Mouse (Mus musculus) heart, postnatal 0 days (tissue): ENCODE data around the gene Rbms3. TPM values are rescaled to one million over a fixed set of nuclear protein-coding genes. Genes with fewer than 3 reads are reported as not detected.

Experiments
- ATAC-seq: fragments of 200-750 bp; cut with Nextera tagmentation; 2 replicates; pipeline ENCODE4 v1.8.0; 2017; ENCODE audit warnings: low read depth, moderate number of reproducible peaks, moderate library complexity; ENCODE audit not compliant: insufficient read depth
- DNase-seq: peaks from one replicate; pipeline ENCODE4 v3.0.0-alpha.2; 2016; ENCODE audit warnings: low spot score
- H3K27ac ChIP-seq: fragments of 300-500 bp; sonication (generic); 2 replicates; pipeline ENCODE4 v1.5.1; 2014; ENCODE audit warnings: low read depth, mild to moderate bottlenecking
- H3K27me3 ChIP-seq: fragments of 300-500 bp; sonication (generic); 2 replicates; pipeline ENCODE4 v1.6.1; 2014; ENCODE audit warnings: low read length, mixed read lengths; ENCODE audit not compliant: control insufficient read depth, insufficient read depth
- H3K36me3 ChIP-seq: fragments of 300-500 bp; sonication (generic); replicated peaks from 2 replicates; pipeline ENCODE4 v1.6.1; 2014; ENCODE audit warnings: low read length, mixed read lengths; ENCODE audit not compliant: control insufficient read depth, insufficient read depth
- H3K4me1 ChIP-seq: fragments of 300-500 bp; sonication (generic); 2 replicates; pipeline ENCODE4 v1.6.1; 2014; ENCODE audit warnings: antibody characterized with exemption; ENCODE audit not compliant: control insufficient read depth, insufficient read depth
- H3K4me2 ChIP-seq: fragments of 300-500 bp; sonication (generic); 2 replicates; pipeline ENCODE4 v1.6.1; 2014; ENCODE audit warnings: low read depth, mild to moderate bottlenecking, low read length, moderate library complexity
- H3K4me3 ChIP-seq: fragments of 300-500 bp; sonication (generic); 2 replicates; pipeline ENCODE4 v1.5.1; 2014; ENCODE audit warnings: low read depth, low read length
- H3K9ac ChIP-seq: fragments of 300-500 bp; sonication (generic); replicated peaks from 2 replicates; pipeline ENCODE4 v1.6.1; 2014; ENCODE audit warnings: low read depth, low read length, mixed read lengths
- H3K9me3 ChIP-seq: fragments of 300-500 bp; sonication (generic); replicated peaks from 2 replicates; pipeline ENCODE4 v1.6.1; 2016; ENCODE audit warnings: low read length; ENCODE audit not compliant: control insufficient read depth
- CTCF ChIP-seq: IDR thresholded peaks from 2 replicates; pipeline ENCODE4 v1.5.1; 2016; ENCODE audit warnings: antibody characterized with exemption, control low read depth, low read depth
- EP300 ChIP-seq: IDR thresholded peaks from 2 replicates; pipeline ENCODE4 v1.6.1; 2016; ENCODE audit warnings: antibody characterized with exemption, low read depth
- WGBS: fragments of 180-500 bp; shearing (Covaris S2); extraction: QIAGEN DNeasy Blood & Tissue Kit; methylation state at CpG from one replicate; pipeline ENCODE4 v1.1.7; 2014; 5-methylcytosine and 5-hydroxymethylcytosine counted together
- polyA plus RNA-seq: library from polyadenylated mRNA; unstranded; fragments of >200 nt; fragmentation: Nextera tagmentation; extraction: Ambion mirVana; gene quantifications from 2 replicates; pipeline ENCODE4 v1.2.1, GENCODE M21; 2015
- total RNA-seq: library from RNA; depleted of rRNA; stranded (reverse); fragments of >200 nt; gene quantifications from 2 replicates; pipeline ENCODE4 v1.2.3, GENCODE M21; 2014; ENCODE audit warnings: low replicate concordance

Rbms3 gene
- total and polyA plus RNA-seq, 2 experiments from 2014 or later: 18.2 to 75.3 TPM

GRCm38 (mm10) chr9:116928338-116928737, 701.4 kb downstream of the Rbms3 start:
- DNase-seq: no peak
- H3K9ac ChIP-seq: no peak overlapping the region
- H3K27ac ChIP-seq: no peak overlapping the region
- TF ChIP-seq CTCF (no peak), EP300 (no peak)
- no peak for ATAC-seq
- no peaks in the 10 kb centered on the region for H3K9me3 ChIP-seq
- H3K4me2 ChIP-seq: no peak overlapping the region
- no peaks in the 10 kb centered on the region for H3K27me3 ChIP-seq
- WGBS: 48% methylated on average over 10 of the region's 10 CpGs
- no peak overlapping the region for H3K4me3 ChIP-seq
- no peaks in the 10 kb centered on the region for H3K4me1 ChIP-seq
- H3K36me3 ChIP-seq: no peaks in the 10 kb centered on the region

GRCm38 (mm10) chr9:116923151-116923550, 706.6 kb downstream of the Rbms3 start:
- DNase-seq (no peak), ATAC-seq (no peak)
- no peak overlapping the region for H3K4me3 ChIP-seq
- no peaks in the 10 kb centered on the region for H3K4me1 ChIP-seq
- H3K27me3 ChIP-seq: no peaks in the 10 kb centered on the region
- H3K9ac ChIP-seq: no peak overlapping the region
- no peak for TF ChIP-seq CTCF
- TF ChIP-seq EP300: no peak
- no peaks in the 10 kb centered on the region for H3K9me3 ChIP-seq
- H3K27ac ChIP-seq: no peak overlapping the region
- whole genome bisulfite sequencing: 78% methylated on average over 8 of the region's 8 CpGs
- H3K36me3 ChIP-seq: no peaks in the 10 kb centered on the region
- no peak overlapping the region for H3K4me2 ChIP-seq

- H3K36me3 ChIP-seq: no peaks in the 10 kb centered on the region
- H3K4me2 ChIP-seq: no peak overlapping the region
- TF ChIP-seq CTCF (no peak), EP300 (no peak)
- DNase-seq (no peak), ATAC-seq (no peak)
- no peak overlapping the region for H3K4me3 ChIP-seq
- no peaks in the 10 kb centered on the region for H3K9me3 ChIP-seq
- H3K4me1 ChIP-seq: no peaks in the 10 kb centered on the region
- no peak overlapping the region for H3K27ac ChIP-seq
- WGBS: 78% methylated on average over 3 of the region's 3 CpGs
- no peaks in the 10 kb centered on the region for H3K27me3 ChIP-seq
- H3K9ac ChIP-seq: no peak overlapping the region
Measured at GRCm38 (mm10) chr9:116922561-116922960, 707.2 kb downstream of the Rbms3 start.

GRCm38 (mm10) chr9:116919441-116920019, 710.2 kb downstream of the Rbms3 start:
- no peak for ATAC-seq
- no peaks in the 10 kb centered on the region for H3K27me3 ChIP-seq

GRCm38 (mm10) chr9:116912493-116912847, 717.2 kb downstream of the Rbms3 start:
- H3K36me3 ChIP-seq: no peaks in the 10 kb centered on the region
- H3K27me3 ChIP-seq: no peaks in the 10 kb centered on the region
- no peak overlapping the region for H3K9ac ChIP-seq
- H3K9me3 ChIP-seq: no peaks in the 10 kb centered on the region
- TF ChIP-seq CTCF (no peak), EP300 (no peak)
- H3K4me2 ChIP-seq: no peak overlapping the region
- 40% methylated on average over 3 of the region's 3 CpGs for WGBS
- ATAC-seq: no peak
- no peaks in the 10 kb centered on the region; the same call in 1 of the 2 replicates for H3K4me1 ChIP-seq
- no peak overlapping the region for H3K4me3 ChIP-seq
- DNase-seq: no peak
- no peak overlapping the region for H3K27ac ChIP-seq

More at GRCm38 (mm10) chr9:116919441-116920019, 710.2 kb downstream of the Rbms3 start:
- no peak overlapping the region for H3K27ac ChIP-seq
- no peak overlapping the region for H3K4me3 ChIP-seq
- WGBS: 67% methylated on average over 12 of the region's 12 CpGs
- no peaks in the 10 kb centered on the region for H3K4me1 ChIP-seq
- no peaks in the 10 kb centered on the region for H3K9me3 ChIP-seq
- H3K9ac ChIP-seq: no peak overlapping the region
- no peak for DNase-seq
- H3K36me3 ChIP-seq: no peaks in the 10 kb centered on the region
- TF ChIP-seq CTCF (no peak), EP300 (no peak)
- H3K4me2 ChIP-seq: no peak overlapping the region

GRCm38 (mm10) chr9:116911781-116912492, 717.8 kb downstream of the Rbms3 start:
- DNase-seq (no peak), ATAC-seq (no peak)
- H3K27ac ChIP-seq: no peak overlapping the region
- H3K4me3 ChIP-seq: no peak overlapping the region
- H3K4me1 ChIP-seq: no peaks in the 10 kb centered on the region; the same call in 1 of the 2 replicates
- H3K36me3 ChIP-seq: no peaks in the 10 kb centered on the region
- no peaks in the 10 kb centered on the region for H3K9me3 ChIP-seq
- H3K9ac ChIP-seq: no peak overlapping the region
- H3K27me3 ChIP-seq: no peaks in the 10 kb centered on the region
- H3K4me2 ChIP-seq: no peak overlapping the region
- WGBS: 45% methylated on average over 2 of the region's 2 CpGs
- no peak for TF ChIP-seq CTCF
